Mouse (Mus musculus) MEL (cell line): Measurements from ENCODE around the gene Gstm6. TPM values are rescaled to one million over a fixed set of nuclear protein-coding genes. Genes with fewer than 3 reads are reported as not detected.
A peak's percentile ranks its signal among the peaks of the same experiment; 100 is the strongest.

Source experiments
- DNase-seq: peaks from one replicate; pipeline ENCODE4 v3.0.0; 2011; ENCODE audit warnings: low read depth, low spot score
- H3K27ac ChIP-seq: 2 replicates; pipeline ENCODE4 v1.5.1; 2012; ENCODE audit warnings: low read depth, mild to moderate bottlenecking, control low read depth, low read length, moderate library complexity; ENCODE audit not compliant: control insufficient read depth
- H3K27me3 ChIP-seq, 2 experiments: fragments of 150-350 bp in 1 of 2; sonication (generic) in 1 of 2; 2 replicates each; pipeline ENCODE4 v1.6.1; 2012; ENCODE audit warnings: low read length in 2 of 2, mild to moderate bottlenecking in 2 of 2, improper control_type of control experiment in 1 of 2, moderate library complexity in 1 of 2; ENCODE audit not compliant: insufficient read depth in 2 of 2, control insufficient read depth in 1 of 2
- H3K36me3 ChIP-seq, 2 experiments: 2 replicates each; pipeline ENCODE4 v1.6.1; 2012 to 2014; ENCODE audit warnings: low read length in 2 of 2, improper control_type of control experiment in 1 of 2, inconsistent platforms in 1 of 2, mild to moderate bottlenecking in 1 of 2; ENCODE audit not compliant: insufficient read depth in 2 of 2, control insufficient read depth in 1 of 2
- H3K4me1 ChIP-seq, 2 experiments: fragments of 150-350 bp in 1 of 2; sonication (generic) in 1 of 2; 2 replicates each; pipeline ENCODE4 v1.6.1; 2012; ENCODE audit warnings: low read length in 2 of 2, improper control_type of control experiment in 1 of 2, mild to moderate bottlenecking in 1 of 2; ENCODE audit not compliant: insufficient read depth in 2 of 2, control insufficient read depth in 1 of 2
- H3K4me3 ChIP-seq, 2 experiments: fragments of 150-350 bp in 1 of 2; sonication (generic) in 1 of 2; 2 replicates each; pipeline ENCODE4 v1.5.1; 2012; ENCODE audit warnings: low read depth in 2 of 2, low read length in 2 of 2, mild to moderate bottlenecking in 2 of 2, moderate library complexity in 2 of 2, control low read depth in 1 of 2, improper control_type of control experiment in 1 of 2; ENCODE audit not compliant: control insufficient read depth in 1 of 2, insufficient read depth in 1 of 2
- H3K79me2 ChIP-seq: 2 replicates; pipeline ENCODE4 v1.6.1; 2012; ENCODE audit warnings: mild to moderate bottlenecking, low read length, moderate library complexity; ENCODE audit not compliant: control insufficient read depth, poor library complexity, insufficient read depth
- H3K9ac ChIP-seq: 2 replicates; pipeline ENCODE4 v1.6.1; 2012; ENCODE audit warnings: low read depth, mild to moderate bottlenecking, control low read depth, low read length, moderate library complexity; ENCODE audit not compliant: control insufficient read depth, poor library complexity, severe bottlenecking
- H3K9me3 ChIP-seq: fragments of 150-350 bp; sonication (generic); replicated peaks from 2 replicates; pipeline ENCODE4 v1.6.1; 2012; ENCODE audit warnings: mild to moderate bottlenecking, low read length, improper control_type of control experiment, moderate library complexity; ENCODE audit not compliant: insufficient read depth
- BHLHE40 ChIP-seq: IDR thresholded peaks from 2 replicates; pipeline ENCODE4 v1.6.1; 2012; ENCODE audit warnings: low read depth, mild to moderate bottlenecking, inconsistent platforms, low read length, improper control_type of control experiment, borderline replicate concordance
- CHD1 ChIP-seq: IDR thresholded peaks from 2 replicates; pipeline ENCODE4 v1.6.1; 2012; ENCODE audit warnings: low read depth, mild to moderate bottlenecking, inconsistent platforms, low read length, improper control_type of control experiment
- CHD2 ChIP-seq: IDR thresholded peaks from 2 replicates; pipeline ENCODE4 v1.6.1; 2011; ENCODE audit warnings: low read length, improper control_type of control experiment
- CTCF ChIP-seq, 3 experiments: IDR thresholded peaks in 2 of 3; conservative IDR thresholded peaks in 1 of 3; 2 replicates each; pipeline ENCODE4 v1.5.1; 2011 to 2012; ENCODE audit warnings: low read length in 3 of 3, low read depth in 2 of 3, mild to moderate bottlenecking in 2 of 3, improper control_type of control experiment in 1 of 3, inconsistent platforms in 1 of 3, mixed read lengths in 1 of 3, moderate library complexity in 1 of 3; ENCODE audit not compliant: control insufficient read depth in 1 of 3, insufficient read depth in 1 of 3, poor library complexity in 1 of 3, severe bottlenecking in 1 of 3
- ELF1 ChIP-seq: IDR thresholded peaks from 2 replicates; pipeline ENCODE4 v1.6.1; 2014; ENCODE audit warnings: low read depth, mild to moderate bottlenecking, inconsistent platforms, low read length, improper control_type of control experiment, moderate library complexity
- ETS1 ChIP-seq: IDR thresholded peaks from 2 replicates; pipeline ENCODE4 v1.6.1; 2012; ENCODE audit warnings: low read depth, mild to moderate bottlenecking, inconsistent platforms, low read length, improper control_type of control experiment, moderate library complexity
- HCFC1 ChIP-seq: IDR thresholded peaks from 2 replicates; pipeline ENCODE4 v1.6.1; 2012; ENCODE audit warnings: low read depth, mild to moderate bottlenecking, inconsistent platforms, low read length, improper control_type of control experiment, moderate library complexity
- KAT2A ChIP-seq: conservative IDR thresholded peaks from 2 replicates; pipeline ENCODE4 v1.6.1; 2012; ENCODE audit warnings: low read depth, low read length, improper control_type of control experiment, inconsistent platforms
- MAX ChIP-seq: IDR thresholded peaks from 2 replicates; pipeline ENCODE4 v1.6.1; 2011; ENCODE audit warnings: low read length, improper control_type of control experiment
- MEF2A ChIP-seq: IDR thresholded peaks from 2 replicates; pipeline ENCODE4 v1.6.1; 2014; ENCODE audit warnings: low read depth, mild to moderate bottlenecking, inconsistent platforms, low read length, improper control_type of control experiment; ENCODE audit not compliant: poor library complexity, insufficient replicate concordance, severe bottlenecking; ENCODE audit errors: extremely low read depth
- MYB ChIP-seq: IDR thresholded peaks from 2 replicates; pipeline ENCODE4 v1.6.1; 2011; ENCODE audit warnings: mild to moderate bottlenecking, low read depth, low read length, improper control_type of control experiment
- NELFE ChIP-seq: IDR thresholded peaks from 2 replicates; pipeline ENCODE4 v1.6.1; 2011; ENCODE audit warnings: low read depth, low read length, improper control_type of control experiment
- NRF1 ChIP-seq: IDR thresholded peaks from 2 replicates; pipeline ENCODE4 v1.6.1; 2014; ENCODE audit warnings: low read depth, mild to moderate bottlenecking, inconsistent platforms, low read length, improper control_type of control experiment, moderate library complexity; ENCODE audit not compliant: poor library complexity, insufficient read depth, severe bottlenecking
- POLR2AphosphoS2 ChIP-seq: IDR thresholded peaks from 2 replicates; pipeline ENCODE4 v1.6.1; 2011; ENCODE audit warnings: low read length, improper control_type of control experiment
- POLR2AphosphoS5 ChIP-seq: IDR thresholded peaks from 2 replicates; pipeline ENCODE4 v1.6.1; 2012; ENCODE audit warnings: low read depth, borderline replicate concordance, mild to moderate bottlenecking, inconsistent platforms, low read length, moderate library complexity, mixed read lengths
- RAD21 ChIP-seq: IDR thresholded peaks from 2 replicates; pipeline ENCODE4 v1.6.1; 2011; ENCODE audit warnings: mild to moderate bottlenecking, low read depth, low read length, improper control_type of control experiment
- RCOR1 ChIP-seq: IDR thresholded peaks from 2 replicates; pipeline ENCODE4 v1.6.1; 2012; ENCODE audit warnings: low read depth, mild to moderate bottlenecking, inconsistent platforms, low read length, improper control_type of control experiment
- TAL1 ChIP-seq: IDR thresholded peaks from 2 replicates; pipeline ENCODE4 v1.6.1; 2012; ENCODE audit warnings: mild to moderate bottlenecking, inconsistent platforms, low read length, moderate library complexity, mixed read lengths
- TBP ChIP-seq: IDR thresholded peaks from 2 replicates; pipeline ENCODE4 v1.8.0; 2011; ENCODE audit warnings: low read depth, low read length, improper control_type of control experiment
- USF1 ChIP-seq: IDR thresholded peaks from 2 replicates; pipeline ENCODE4 v1.6.1; 2014; ENCODE audit warnings: low read depth, mild to moderate bottlenecking, inconsistent platforms, low read length, improper control_type of control experiment, moderate library complexity
- ZC3H11A ChIP-seq: IDR thresholded peaks from 2 replicates; pipeline ENCODE4 v1.6.1; 2012; ENCODE audit warnings: low read depth, mild to moderate bottlenecking, inconsistent platforms, low read length, improper control_type of control experiment
- ZKSCAN1 ChIP-seq: IDR thresholded peaks from 2 replicates; pipeline ENCODE4 v1.6.1; 2012; ENCODE audit warnings: low read depth, mild to moderate bottlenecking, inconsistent platforms, low read length, improper control_type of control experiment, moderate library complexity
- polyA plus RNA-seq, 2 experiments: library from polyadenylated mRNA; stranded (reverse) in 1 of 2; unstranded in 1 of 2; fragments of >175 nt in 1 of 2; fragments of >200 nt in 1 of 2; gene quantifications; 2 replicates each; pipeline versions ENCODE4 v1.2.1 to v1.2.4; 2012; ENCODE audit warnings: low replicate concordance in 2 of 2, low read depth in 1 of 2; ENCODE audit not compliant: insufficient read length in 2 of 2, insufficient read depth in 1 of 2, missing spikeins in 1 of 2
- total RNA-seq: library from RNA; depleted of rRNA; stranded (reverse); fragments of 300-350 nt; gene quantifications from 2 replicates; pipeline ENCODE4 v1.2.3, GENCODE M21; 2012

Gstm6 gene
- total and polyA plus RNA-seq, 3 experiments: 0.13 TPM; not detected in 2

GRCm38 (mm10) chr3:107931134-107931533 lies 12.4 kb downstream of the Gstm6 start:
- peak; percentile 13 for DNase-seq
- peak overlapping the region; percentile 40 to 49 for H3K4me3 ChIP-seq
- peaks cover 2 to 12% of the 10 kb centered on the region in 2 experiments; a peak in 2 of 4 replicates for H3K4me1 ChIP-seq
- H3K9ac ChIP-seq: 0 out of 2 replicates have a peak overlapping the region, but pooled peaks have one; percentile 28
- no peaks in the 10 kb centered on the region for H3K9me3 ChIP-seq
- H3K27me3 ChIP-seq: no peaks in the 10 kb centered on the region; a peak in 4 of 4 replicates
- H3K27ac ChIP-seq: no peak overlapping the region
- TF ChIP-seq MEF2A (no peak), CTCF (IDR thresholded peaks at IDR 0.05 in 2 of 3, conservative IDR thresholded peaks at IDR 0.05 in 1 of 3; ENCODE audit: control insufficient read depth in 1 of 3, insufficient read depth in 1 of 3, low read depth in 2 of 3, low read length in 3 of 3, poor library complexity in 1 of 3, severe bottlenecking in 1 of 3) (no peak), HCFC1 (no peak), CHD2 (no peak), ZKSCAN1 (no peak), ZC3H11A (no peak), TAL1 (no peak), KAT2A (no peak)
- H3K79me2 ChIP-seq: no peaks in the 10 kb centered on the region
- peaks cover 0 to 4% of the 10 kb centered on the region in 2 experiments; a peak in 2 of 4 replicates for H3K36me3 ChIP-seq

DNA sequence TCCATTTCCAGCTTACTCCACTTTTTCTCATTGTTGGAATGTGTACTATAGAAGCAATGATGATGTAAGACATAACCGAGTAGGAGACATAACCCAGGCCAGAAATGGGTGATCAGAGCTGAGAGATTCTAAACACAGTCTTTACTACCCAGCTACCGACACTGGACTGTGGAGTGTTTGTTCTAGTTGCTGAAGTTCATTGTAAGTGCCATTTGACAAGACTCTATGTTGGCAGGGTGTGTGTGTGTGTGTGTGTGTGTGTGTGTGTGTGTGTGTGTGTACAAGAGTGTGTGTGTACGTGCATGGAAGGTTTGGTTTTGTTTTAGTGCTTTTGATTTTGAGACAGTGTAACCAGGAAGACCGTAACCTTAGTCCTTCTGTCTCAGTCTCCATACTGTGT lies 13.8 kb downstream of the Gstm6 start:
- no peak for DNase-seq
- Histone ChIP-seq H3K4me3 (no peak overlapping the region), H3K9me3 (no peaks in the 10 kb centered on the region), H3K4me1 (peaks cover 2 to 12% of the 10 kb centered on the region in 2 experiments; a peak in 2 of 4 replicates), H3K9ac (no peak overlapping the region), H3K79me2 (no peaks in the 10 kb centered on the region), H3K27me3 (peaks cover 1 to 3% of the 10 kb centered on the region in 2 experiments)
- TF ChIP-seq ELF1 (no peak), MAX (no peak), CHD2 (no peak), BHLHE40 (no peak), RCOR1 (no peak), NELFE (no peak), NRF1 (no peak), MYB (no peak)
- TF ChIP-seq, all 39 proteins: peak for 0
- H3K36me3 ChIP-seq: peaks cover 0 to 4% of the 10 kb centered on the region in 2 experiments; a peak in 2 of 4 replicates
- H3K27ac ChIP-seq: no peak overlapping the region

DNA sequence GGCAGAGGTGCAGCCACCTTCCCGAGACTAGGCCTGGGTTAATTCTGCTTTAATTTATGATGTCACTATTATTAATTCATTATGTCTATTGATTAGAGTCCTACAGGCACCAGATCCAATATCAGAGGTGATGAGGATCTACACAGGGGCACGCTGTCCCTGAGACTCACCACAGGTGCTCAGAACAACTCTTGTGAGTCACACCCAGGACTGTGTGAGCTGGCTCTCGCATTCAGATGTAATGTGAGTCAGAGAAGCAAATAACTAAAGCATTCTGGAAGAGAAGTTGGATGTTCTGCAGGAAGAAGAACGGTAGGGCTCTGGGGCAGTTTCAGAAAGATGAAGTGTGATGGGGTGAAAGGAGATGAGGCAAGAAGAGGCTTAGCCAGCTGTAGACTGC lies 14.3 kb downstream of the Gstm6 start:
- Histone ChIP-seq H3K4me1 (peaks cover 2 to 12% of the 10 kb centered on the region in 2 experiments; a peak in 2 of 4 replicates), H3K27me3 (peaks cover 3% of the 10 kb centered on the region in 2 experiments), H3K79me2 (no peaks in the 10 kb centered on the region), H3K9ac (no peak overlapping the region), H3K9me3 (no peaks in the 10 kb centered on the region), H3K27ac (no peak overlapping the region), H3K4me3 (no peak overlapping the region), H3K36me3 (peaks cover 0 to 4% of the 10 kb centered on the region in 2 experiments; a peak in 2 of 4 replicates)
- DNase-seq: no peak
- TF ChIP-seq ETS1 (no peak), CHD1 (no peak), TBP (no peak), ZKSCAN1 (no peak), POLR2AphosphoS5 (no peak), KAT2A (no peak), POLR2AphosphoS2 (no peak), USF1 (no peak), RAD21 (no peak)
